Mouse (Mus musculus) MEL-GATA-1-ER (cell line): ENCODE measurements around the gene Hoxd3.

Experiments
- DNase-seq: peaks from one replicate; pipeline ENCODE4 v3.0.0-alpha.2; 2012; ENCODE audit warnings: low read depth; ENCODE audit errors: extremely low read depth

Gene Hoxd3

DNA sequence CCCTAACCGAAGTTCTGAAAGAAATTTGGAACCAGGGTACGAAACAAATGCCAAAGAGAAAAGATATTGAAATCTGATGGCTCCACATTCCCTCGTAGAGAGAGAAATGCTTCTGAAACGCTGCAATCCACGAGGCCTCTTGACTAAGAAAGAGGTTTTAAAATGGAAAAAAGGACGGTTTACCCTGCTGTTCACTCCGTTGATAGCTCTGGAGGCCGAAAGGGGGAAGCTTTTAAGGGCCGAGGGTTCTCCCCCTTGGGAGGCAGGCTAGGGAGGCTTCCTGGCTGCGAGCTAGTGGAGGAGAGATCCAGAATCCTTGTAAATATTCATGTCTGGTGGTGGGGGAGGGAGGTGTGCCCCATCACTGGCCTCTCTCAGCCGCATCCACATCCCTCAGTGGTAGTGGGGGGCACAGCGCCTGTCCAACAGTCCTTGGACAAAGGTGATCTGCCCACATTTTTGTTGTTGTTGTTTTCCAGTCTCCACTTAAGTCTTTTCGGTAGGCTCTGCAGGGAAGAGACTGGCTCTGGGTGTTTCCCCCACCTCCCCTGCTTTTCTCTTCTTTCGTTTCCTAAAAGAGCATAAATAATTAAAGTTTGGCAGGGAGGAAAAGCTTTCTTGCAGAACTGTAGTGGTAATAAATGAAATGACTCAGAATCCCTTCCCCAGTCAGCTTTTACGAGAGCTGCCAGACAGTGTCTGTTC lies 32.7 kb upstream of the Hoxd3 start, which contains the start of gene Hoxd11:
Hoxd11 (plus strand) TSS at position 667 of the 705 bp plus-strand sequence.
- DNase-seq, result no peak

DNA sequence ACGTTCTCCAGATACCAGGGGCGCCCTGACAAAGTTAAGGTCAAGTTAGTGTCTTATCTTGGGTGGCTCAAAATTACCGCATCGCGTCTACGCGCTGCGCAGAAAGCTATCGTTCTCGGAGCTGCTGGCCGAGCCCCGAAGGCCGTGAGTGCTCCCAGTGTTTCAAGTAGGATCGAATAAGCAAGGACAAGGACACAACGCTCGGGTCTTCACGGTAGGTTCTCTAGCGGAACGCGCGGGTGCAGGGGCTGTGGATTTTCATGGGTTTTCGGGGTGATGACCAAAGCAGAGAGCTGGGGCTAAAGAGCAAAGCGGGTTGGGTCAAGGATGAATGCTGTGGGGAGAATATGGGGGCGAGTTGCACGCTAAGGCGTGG lies 32.1 kb upstream of the Hoxd3 start:
- DNase-seq, result no peak

DNA sequence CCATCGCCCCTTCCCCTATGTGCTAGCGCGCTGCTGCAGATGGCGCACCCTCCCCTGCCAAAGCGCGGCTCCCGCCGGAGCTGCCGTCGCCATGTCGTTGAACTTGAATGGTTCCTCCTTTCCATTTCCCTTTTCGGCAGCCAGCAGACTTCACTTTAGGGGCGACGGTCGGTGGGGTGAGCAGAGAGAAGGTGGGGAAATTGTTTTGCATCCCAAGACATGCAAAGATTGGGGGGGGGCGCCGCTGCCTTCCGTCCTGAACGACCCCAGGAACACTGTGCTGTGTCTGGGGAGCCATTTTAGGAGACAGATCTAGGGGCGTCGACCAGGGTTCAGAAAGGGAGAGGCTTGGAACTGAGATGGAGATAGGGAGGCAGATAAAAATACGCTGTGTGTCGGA lies 31.7 kb upstream of the Hoxd3 start:
- DNase-seq, result no peak

DNA sequence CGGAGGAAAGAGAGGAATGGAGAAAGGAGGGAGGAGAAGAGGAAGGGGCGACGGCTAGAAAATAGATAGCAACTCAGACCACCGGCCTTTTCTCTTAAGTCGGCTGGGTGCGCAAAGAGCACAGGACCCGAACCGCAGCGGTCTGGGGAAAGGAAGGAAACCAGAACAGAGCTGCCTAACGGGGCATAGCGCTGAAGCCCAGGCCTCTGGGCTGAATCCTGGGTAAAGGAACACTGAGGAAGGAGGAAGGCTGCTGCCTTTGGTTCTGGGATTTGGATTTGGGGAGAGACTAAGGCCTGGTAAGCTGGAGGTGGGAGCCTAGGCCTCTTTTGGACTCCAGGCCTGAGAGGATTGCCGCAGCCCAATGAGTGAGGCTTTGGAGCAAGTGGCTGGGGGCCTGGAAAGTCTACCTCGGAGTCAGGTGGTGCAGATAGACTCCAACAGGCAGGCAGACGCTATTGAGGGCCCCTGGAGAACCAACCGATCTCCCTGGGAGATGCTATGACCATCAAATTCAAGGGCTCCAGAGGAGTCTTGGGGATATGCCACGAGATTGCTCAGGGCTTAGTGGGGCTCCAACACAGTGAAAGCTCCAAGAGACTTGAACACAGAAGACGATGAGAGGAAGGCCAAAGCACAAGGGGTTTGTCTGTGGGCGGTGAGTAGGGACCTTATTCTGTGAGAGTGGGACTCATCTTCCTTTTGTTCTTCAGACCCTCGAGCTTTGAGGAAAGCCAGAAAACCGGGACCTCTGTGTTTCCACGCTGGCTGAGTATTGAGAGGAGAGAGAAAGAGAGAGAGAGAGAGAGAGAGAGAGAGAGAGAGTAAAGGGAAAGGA lies 30.9 kb upstream of the Hoxd3 start:
- no peak for DNase-seq

GRCm38 (mm10) chr2:74681594-74682531 lies 29.9 kb upstream of the Hoxd3 start:
- DNase-seq, result no peak

GRCm38 (mm10) chr2:74682796-74683195 lies 28.9 kb upstream of the Hoxd3 start:
- DNase-seq, result no peak

DNA sequence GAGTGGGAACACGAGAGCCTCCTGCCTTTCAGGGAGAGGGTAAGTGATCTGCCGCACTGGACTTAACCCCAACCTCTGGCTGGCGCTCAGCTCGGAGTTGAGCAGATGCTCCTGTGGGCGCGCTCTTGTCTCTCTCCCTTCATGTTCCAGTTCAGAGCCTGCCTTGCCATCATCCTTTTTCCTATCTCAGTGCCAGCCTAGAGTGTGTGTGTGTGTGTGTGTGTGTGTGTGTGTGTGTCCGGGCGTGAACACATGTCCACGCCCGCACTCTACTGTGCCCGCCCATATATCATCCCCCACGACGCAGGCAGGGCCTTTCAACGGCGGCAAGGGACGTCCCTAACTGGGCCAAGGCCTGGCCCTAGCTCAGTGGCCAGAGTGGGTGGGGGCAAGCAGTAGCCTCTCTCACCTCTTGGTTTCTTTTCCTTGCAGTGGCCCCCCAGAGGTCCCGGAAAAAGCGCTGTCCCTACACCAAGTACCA lies 28.2 kb upstream of the Hoxd3 start:
- no peak for DNase-seq

DNA sequence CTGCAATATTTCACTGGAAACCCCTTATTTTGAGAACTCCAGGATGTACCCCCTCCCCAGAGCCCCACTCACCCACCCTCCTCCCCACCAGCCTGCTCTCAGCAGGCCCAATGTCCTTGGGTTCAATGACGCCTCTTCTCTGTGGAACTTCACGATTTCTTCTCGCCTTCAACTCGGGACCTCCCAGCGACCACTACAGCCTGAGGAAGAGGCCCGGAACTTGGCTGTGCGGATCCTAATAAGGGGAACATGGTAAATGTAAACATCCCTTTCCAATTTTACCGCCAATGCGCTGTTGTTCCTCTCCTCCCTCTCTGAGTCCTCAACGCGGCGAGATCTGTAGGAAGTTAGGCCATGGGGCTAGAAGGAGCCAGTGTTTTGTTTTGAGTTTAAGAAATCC lies 27.6 kb upstream of the Hoxd3 start:
- DNase-seq, result no peak

DNA sequence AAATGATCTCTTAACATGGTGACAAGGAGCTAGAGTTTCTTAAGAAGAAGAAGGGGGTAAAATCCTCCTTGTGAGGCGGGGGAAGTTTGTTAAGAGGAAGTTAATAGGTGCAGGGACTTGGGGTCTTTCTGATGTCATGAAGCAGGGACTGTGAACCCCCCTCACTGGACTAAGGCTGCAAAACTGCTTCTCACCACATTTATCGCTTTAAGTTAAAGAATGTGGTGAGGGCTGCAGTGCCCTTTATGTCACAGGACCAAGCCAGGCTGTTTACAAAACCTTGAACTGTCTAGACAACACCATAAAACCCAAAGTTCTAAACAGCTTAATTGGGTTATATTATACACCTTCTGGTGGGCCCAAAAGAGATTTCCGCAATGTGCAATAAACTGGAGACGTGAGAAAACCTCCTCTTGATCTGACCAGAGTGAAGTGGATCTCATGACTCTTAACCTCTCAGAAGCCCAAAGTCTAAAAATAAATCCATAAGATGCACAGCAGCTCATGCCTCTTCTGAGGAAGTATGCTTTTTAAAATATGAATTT lies 26.6 kb upstream of the Hoxd3 start:
- DNase-seq, result no peak

DNA sequence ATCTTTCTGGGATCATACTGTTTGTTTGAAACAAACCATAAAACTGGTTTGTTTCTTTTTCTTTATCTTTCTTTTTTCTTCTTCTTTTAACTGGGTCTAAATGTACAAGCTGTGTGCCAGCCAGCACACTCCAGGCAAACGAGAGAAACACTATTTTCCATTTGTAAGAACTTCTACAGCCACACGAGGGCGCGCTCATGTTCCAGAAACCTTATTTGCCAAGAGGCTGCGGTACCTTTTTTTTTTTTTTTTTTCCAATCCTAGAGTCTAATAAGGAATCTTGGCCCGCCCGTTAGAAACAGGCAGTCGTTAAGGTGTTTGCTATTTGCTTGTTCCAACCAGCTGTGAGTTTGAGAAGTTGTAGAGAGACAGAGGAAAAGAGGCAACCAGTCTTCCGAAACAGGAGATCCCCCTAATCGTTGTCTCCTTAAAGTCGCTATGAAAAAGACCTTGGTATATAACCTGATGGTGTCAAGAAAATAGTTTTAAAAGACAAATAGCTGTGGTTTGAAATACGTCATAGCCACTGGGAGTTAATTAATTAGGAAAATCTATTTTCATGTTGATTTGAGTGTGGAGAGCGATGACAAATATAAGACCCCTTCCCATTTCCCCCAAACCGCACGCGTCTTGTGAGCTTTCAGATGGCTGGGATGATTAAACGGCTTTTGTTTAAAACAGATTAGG lies 25.3 kb upstream of the Hoxd3 start:
- no peak for DNase-seq

- DNase-seq, result no peak
Observed at GRCm38 (mm10) chr2:74686988-74687697, 24.6 kb upstream of the Hoxd3 start.

DNA sequence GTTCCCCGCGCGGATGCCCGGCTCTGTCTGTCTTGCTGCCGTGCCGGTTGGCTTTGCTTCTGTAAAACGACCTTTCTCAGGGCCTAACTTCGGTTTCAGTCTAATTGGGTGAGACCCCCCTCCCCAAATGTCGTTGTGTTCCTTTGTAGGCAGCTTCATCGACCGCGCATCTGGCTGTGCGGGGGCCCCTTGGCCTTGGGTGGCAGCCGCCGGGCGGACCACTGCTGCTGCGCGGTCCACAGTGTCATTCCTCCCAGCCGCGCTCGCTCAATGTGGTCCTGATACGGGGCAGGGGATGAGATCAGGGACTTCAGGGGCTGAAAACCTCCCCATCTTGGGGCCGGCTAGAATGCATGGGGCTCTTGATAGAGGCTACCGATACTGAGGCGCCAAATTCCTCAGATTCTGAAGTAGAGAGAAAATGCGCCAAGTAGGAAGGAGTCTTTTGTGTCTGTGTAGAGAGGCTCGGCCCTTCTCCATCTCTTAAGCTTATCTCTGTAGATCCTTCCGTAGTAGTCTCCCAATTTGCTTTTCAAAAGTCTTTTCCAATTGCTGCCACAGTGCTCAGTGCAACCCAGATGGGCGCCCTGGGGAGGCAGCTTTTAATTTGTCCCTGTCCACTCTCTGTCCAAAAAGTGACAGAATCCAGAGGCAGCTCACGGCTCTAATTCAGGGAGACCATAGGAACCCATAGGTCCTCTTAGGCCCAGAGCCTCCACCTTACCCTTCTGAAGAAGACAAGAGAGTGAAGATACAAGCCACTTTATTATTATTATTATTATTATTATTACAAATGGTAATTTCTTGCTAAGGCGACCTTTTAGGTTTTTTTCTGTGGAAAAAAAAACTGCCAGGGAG lies 23.8 kb upstream of the Hoxd3 start:
- DNase-seq, result no peak

DNA sequence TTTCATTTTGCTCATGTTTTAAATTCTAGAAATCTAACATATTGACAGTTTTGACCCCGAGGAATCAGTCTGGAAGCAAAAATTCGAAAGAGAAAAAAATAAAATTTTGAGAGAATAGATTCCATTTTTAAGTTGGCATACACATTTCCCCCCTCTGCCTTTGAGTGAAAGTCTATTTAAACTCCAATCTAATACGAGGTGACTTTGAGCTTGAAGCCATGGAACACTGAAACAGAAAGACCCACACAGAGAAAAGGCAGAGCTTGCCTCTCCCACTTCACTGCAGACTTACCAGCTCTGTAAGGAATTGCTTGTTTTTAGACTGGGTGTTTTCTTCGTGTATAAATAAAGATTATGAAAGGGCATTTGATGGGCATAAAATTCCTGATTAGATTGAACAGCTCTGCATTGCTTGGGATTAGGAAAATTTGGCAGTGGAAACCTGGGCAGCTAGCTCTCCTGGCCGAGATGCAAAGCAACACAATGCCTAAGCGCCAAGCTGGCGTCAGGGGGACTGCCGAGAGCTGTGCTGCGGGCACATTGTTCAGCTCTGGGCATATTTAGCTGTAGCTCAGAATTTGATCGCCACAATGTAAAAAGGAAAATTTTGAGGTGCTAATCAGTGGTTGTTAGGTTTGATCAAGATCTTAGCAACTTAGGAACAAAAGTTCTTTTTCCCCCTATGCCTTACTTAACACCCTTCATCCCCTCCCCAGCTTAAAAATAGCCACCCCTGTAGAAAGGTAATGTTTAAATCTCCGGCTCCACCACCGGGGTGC lies 22.7 kb upstream of the Hoxd3 start:
- DNase-seq, result no peak

GRCm38 (mm10) chr2:74689574-74690337 lies 22.0 kb upstream of the Hoxd3 start:
- DNase-seq, result no peak

DNA sequence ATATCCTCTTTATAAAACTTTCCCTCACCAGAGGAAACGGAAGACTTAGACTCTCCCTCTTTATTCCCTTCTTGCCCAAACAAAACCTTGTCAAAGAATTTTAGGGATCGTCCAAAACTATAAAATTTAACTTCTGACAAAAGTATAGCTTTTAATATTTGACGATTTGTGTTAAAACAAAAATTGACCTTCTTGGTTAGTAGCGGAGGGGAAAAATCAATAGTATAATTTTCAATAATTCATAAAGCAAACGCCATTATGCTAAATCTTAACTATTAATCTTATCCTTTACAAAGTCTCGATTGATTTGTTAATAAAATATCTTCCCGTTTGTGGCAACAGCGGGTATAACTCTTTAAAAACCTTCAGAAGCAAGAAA lies 21.4 kb upstream of the Hoxd3 start:
- no peak for DNase-seq

DNA sequence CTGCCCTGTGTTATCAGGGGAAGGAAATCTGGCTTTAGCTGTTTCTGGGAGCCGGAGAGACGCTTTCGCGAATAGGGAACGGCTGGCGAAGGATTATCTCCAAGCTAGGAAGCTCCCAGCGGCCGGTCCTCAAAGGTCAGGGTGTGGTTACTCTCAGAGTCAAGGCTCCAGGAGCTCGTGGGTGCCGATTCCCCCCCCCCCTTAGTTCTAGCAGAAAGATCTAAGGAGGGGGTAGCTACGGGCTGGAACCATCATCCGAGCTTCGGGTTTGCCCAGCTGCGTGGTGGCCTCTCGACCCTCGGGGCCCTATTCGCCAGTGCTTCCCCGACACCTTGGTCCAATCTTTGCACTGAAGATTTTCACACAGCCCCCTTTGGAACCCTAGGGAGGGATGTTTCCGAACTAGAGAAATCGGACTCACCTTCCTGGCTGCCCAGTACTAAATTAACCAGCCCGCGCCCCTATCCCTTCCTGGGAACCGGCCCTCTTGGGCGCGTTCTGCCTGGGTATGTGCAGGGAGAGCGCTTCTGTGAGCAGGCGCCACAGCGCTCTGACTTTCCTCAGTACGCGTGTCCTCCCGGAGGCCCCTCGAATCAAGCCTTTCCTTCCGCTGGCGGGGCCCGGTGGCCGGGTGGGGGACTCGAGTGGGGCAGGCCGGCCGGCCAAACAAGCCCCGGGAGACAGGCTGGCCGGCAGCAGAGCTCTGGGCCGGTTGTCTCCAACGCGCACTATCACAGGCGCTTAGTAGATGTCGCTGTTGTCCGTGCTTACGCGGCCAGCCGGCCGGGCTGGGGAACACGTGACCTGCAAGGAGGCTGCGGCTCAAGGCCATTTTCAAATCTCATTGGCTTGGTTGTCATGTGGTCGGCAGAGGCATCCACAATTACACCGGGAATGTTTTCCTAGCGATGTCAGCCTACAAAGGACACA lies 20.4 kb upstream of the Hoxd3 start, which contains the start of gene Hoxd10:
Hoxd10 (plus strand) TSS at position 903 of the 930 bp plus-strand sequence.
- DNase-seq, result no peak
